8 mouse cellular contexts compared by ENCODE assay signal in genomic region chr11:98400161-98400726, GRCm38 (mm10). TPM values are rescaled to one million over a fixed set of nuclear protein-coding genes. Genes with fewer than 3 reads are reported as not detected.
DNase-seq lines count a peak whose midpoint lies in the region; ATAC-seq and TF ChIP-seq lines count a peak whose summit lies in the region.

Gene Pgap3 (minus strand): TSS chr11:98400490.

- peak within 1 kb of the TSS; percentile 97 for H3K27ac ChIP-seq in bone marrow, adult 2 months (ENCODE audit: control insufficient read depth, insufficient read depth, low read depth, low read length, poor library complexity)
- peak within 1 kb of the TSS; percentile 96 for H3K27ac ChIP-seq in embryonic facial prominence, embryonic 15.5 days (replicated peaks)
- H3K27ac ChIP-seq in kidney, embryonic 15.5 days = peak within 1 kb of the TSS; percentile 100

- under 1% methylated on average over 40 of the region's 40 CpGs for WGBS in bone marrow, adult 2 months
- WGBS in embryonic facial prominence, embryonic 15.5 days = under 1% methylated on average over 40 of the region's 40 CpGs
- under 1% methylated on average over 40 of the region's 40 CpGs for WGBS in kidney, embryonic 15.5 days

- H3K27me3 ChIP-seq in embryonic facial prominence, embryonic 15.5 days = no peaks in the 10 kb centered on the region; the same call in 1 of the 2 replicates
- no peaks in the 10 kb centered on the region for H3K27me3 ChIP-seq in kidney, embryonic 15.5 days

- H3K4me2 ChIP-seq in embryonic facial prominence, embryonic 15.5 days (replicated peaks) = peak within 1 kb of the TSS; percentile 63
- peak within 1 kb of the TSS; percentile 87 for H3K4me2 ChIP-seq in kidney, embryonic 15.5 days

- DNase-seq in 416B (ENCODE audit: low read depth) = peak; percentile 96
- DNase-seq in heart, adult 9 months (ENCODE audit: low spot score in 2 of 2) = peak; percentile 88
- peak; percentile 91 for DNase-seq in liver
- peak; percentile 84 to 92 for DNase-seq in spleen, postnatal 4 days (ENCODE audit: low spot score in 2 of 2)

- no peaks in the 10 kb centered on the region; the same call in 1 of the 2 replicates for H3K4me1 ChIP-seq in bone marrow, adult 2 months (ENCODE audit: control insufficient read depth, insufficient read depth, low read length)
- peaks cover 14% of the 10 kb centered on the region for H3K4me1 ChIP-seq in embryonic facial prominence, embryonic 15.5 days
- peaks cover 20% of the 10 kb centered on the region for H3K4me1 ChIP-seq in kidney, embryonic 15.5 days

- no peaks in the 10 kb centered on the region for H3K9me3 ChIP-seq in embryonic facial prominence, embryonic 15.5 days (replicated peaks)
- no peaks in the 10 kb centered on the region for H3K9me3 ChIP-seq in kidney, embryonic 15.5 days (replicated peaks)

- no peaks in the 10 kb centered on the region for H3K36me3 ChIP-seq in embryonic facial prominence, embryonic 15.5 days
- H3K36me3 ChIP-seq in kidney, embryonic 15.5 days = 0 out of 2 replicates have a peak, but pooled peaks cover 6% of the 10 kb centered on the region

- peak within 1 kb of the TSS; percentile 91 for H3K4me3 ChIP-seq in bone marrow, adult 2 months (replicated peaks; ENCODE audit: control insufficient read depth, low read depth, low read length)
- peak within 1 kb of the TSS; percentile 70 for H3K4me3 ChIP-seq in embryonic facial prominence, embryonic 15.5 days (replicated peaks)
- H3K4me3 ChIP-seq in kidney, embryonic 15.5 days (replicated peaks) = peak within 1 kb of the TSS; percentile 81

- no peak for TF ChIP-seq CTCF in bone marrow, adult 2 months (IDR thresholded peaks at IDR 0.05; ENCODE audit: control insufficient read depth, insufficient read depth, low read length)

- peak; percentile 90 for ATAC-seq in embryonic facial prominence, embryonic 15.5 days (ENCODE audit: insufficient number of reproducible peaks, low FRiP score, low TSS enrichment, low read depth)
- ATAC-seq in kidney, embryonic 15.5 days (replicated peaks; ENCODE audit: low FRiP score) = peak; percentile 91
- ATAC-seq in monocyte, adult 5-6 weeks (replicated peaks; ENCODE audit: insufficient number of reproducible peaks, low FRiP score, low TSS enrichment, poor library complexity, severe bottlenecking) = peak; percentile 88

- TF ChIP-seq POLR2A in bone marrow, adult 2 months (IDR thresholded peaks at IDR 0.05; ENCODE audit: borderline replicate concordance, control insufficient read depth, low read depth, low read length) = peak; percentile 55; the same call in 1 of the 2 replicates

- H3K9ac ChIP-seq in embryonic facial prominence, embryonic 15.5 days = peak within 1 kb of the TSS; percentile 60; the same call in 1 of the 2 replicates
- H3K9ac ChIP-seq in kidney, embryonic 15.5 days = peak within 1 kb of the TSS; percentile 73

RNA-seq across cellular contexts. Expression of gene Pgap3, which starts in this region (rescaled TPM):
- 2.4 and 2.7 TPM in 2 replicates for polyA plus RNA-seq in bone marrow, adult 2 months (2011; ENCODE audit: insufficient read depth, insufficient read length, low replicate concordance, missing spikeins)
- polyA plus RNA-seq in embryonic facial prominence, embryonic 15.5 days (2015; fragmentation: Nextera tagmentation; extraction: Ambion mirVana) = 13.7 and 16.8 TPM in 2 replicates
- 16.9 and 17.5 TPM in 2 replicates for polyA plus RNA-seq in kidney, embryonic 15.5 days (2015; fragmentation: Nextera tagmentation; extraction: Ambion mirVana)
- total RNA-seq in monocyte, adult 5-6 weeks (2017) = 2.3 to 6.1 TPM (median 4.6 TPM) in 3 replicates

Comparison
In these comparisons a context has a peak if more than half of its experiments do, and no peak if none do; other contexts are left out.
1. Peak in every context shown above with its lines: DNase-seq, ATAC-seq, H3K4me3 ChIP-seq and H3K27ac ChIP-seq.